Mouse (Mus musculus) skeletal muscle tissue, adult 2 months (tissue): ENCODE measurements around the gene Srsf5.
"Not testable (repeated sequence)": the region's sequence is repeated elsewhere in the genome, so short reads cannot be mapped to it uniquely, and the experiment has no call there.

Experiments
- DNase-seq: peaks from one replicate; pipeline ENCODE4 v3.0.0-alpha.2; 2012; ENCODE audit warnings: low read depth, low spot score

Gene Srsf5

GRCm38 (mm10) chr12:80948202-80948601, 2.9 kb downstream of the Srsf5 start:
- DNase-seq, result no peak

GRCm38 (mm10) chr12:80949603-80950002, 4.3 kb downstream of the Srsf5 start:
- DNase-seq, result not testable (repeated sequence)

GRCm38 (mm10) chr12:80951640-80952219, 6.4 kb downstream of the Srsf5 start:
- no peak for DNase-seq

GRCm38 (mm10) chr12:80952526-80952925, 7.2 kb downstream of the Srsf5 start:
- DNase-seq, result no peak

GRCm38 (mm10) chr12:80956039-80956438, 10.7 kb downstream of the Srsf5 start:
- DNase-seq, result no peak

- DNase-seq, result no peak
These were observed 12.7 kb downstream of the Srsf5 start for GRCm38 (mm10) chr12:80957961-80958360.

GRCm38 (mm10) chr12:80962566-80962965, 17.3 kb downstream of the Srsf5 start:
- DNase-seq, result no peak

GRCm38 (mm10) chr12:80966059-80966838, 20.9 kb downstream of the Srsf5 start:
- no peak for DNase-seq

- DNase-seq, result no peak
These were observed 22.6 kb downstream of the Srsf5 start for GRCm38 (mm10) chr12:80967918-80968317.

- no peak for DNase-seq
These were observed 23.3 kb downstream of the Srsf5 start, which contains the start of gene Slc10a1 for GRCm38 (mm10) chr12:80968605-80969004. Gene Slc10a1 (minus strand): TSS chr12:80968705.

GRCm38 (mm10) chr12:80970181-80970705, 24.9 kb downstream of the Srsf5 start:
- no peak for DNase-seq

GRCm38 (mm10) chr12:80971756-80972155, 26.5 kb downstream of the Srsf5 start:
- DNase-seq, result no peak

- DNase-seq, result no peak
These were observed 30.8 kb downstream of the Srsf5 start for GRCm38 (mm10) chr12:80975939-80976671.

- DNase-seq, result no peak
These were observed 37.0 kb downstream of the Srsf5 start for GRCm38 (mm10) chr12:80982326-80982725.

- DNase-seq, result no peak
These were observed 38.4 kb downstream of the Srsf5 start for GRCm38 (mm10) chr12:80983695-80984094.

- no peak for DNase-seq
These were observed 41.3 kb downstream of the Srsf5 start for GRCm38 (mm10) chr12:80986628-80987027.

GRCm38 (mm10) chr12:80988286-80988685, 43.0 kb downstream of the Srsf5 start:
- no peak for DNase-seq

- no peak for DNase-seq
These were observed 45.7 kb downstream of the Srsf5 start for GRCm38 (mm10) chr12:80990901-80991445.

GRCm38 (mm10) chr12:80991806-80992205, 46.5 kb downstream of the Srsf5 start:
- DNase-seq, result no peak

GRCm38 (mm10) chr12:80992540-80993122, 47.3 kb downstream of the Srsf5 start:
- DNase-seq, result no peak

- DNase-seq, result no peak
These were observed 48.5 kb downstream of the Srsf5 start for GRCm38 (mm10) chr12:80993773-80994172.

- no peak for DNase-seq
These were observed 50.0 kb downstream of the Srsf5 start for GRCm38 (mm10) chr12:80995326-80995725.
